ENCODE assay signal across 22 mouse cellular contexts in genomic region chr3:109592970-109593369, GRCm38 (mm10).
DNase-seq lines count a peak whose midpoint lies in the region; ATAC-seq and TF ChIP-seq lines count a peak whose summit lies in the region.
"Had no signal": no experiment of that assay in that cellular context is flagged by ENCODE, and none has a peak within 500 bp of the region (broad histone marks: within the 10 kb centered on the region; RNA-seq: fewer than 3 reads in every experiment).

No protein-coding gene starts in this region.

- no peak for TF ChIP-seq EP300 in heart, adult 2 months (IDR thresholded peaks at IDR 0.05; ENCODE audit: insufficient read depth, low read depth, low read length)

- WGBS in kidney, adult 2 months, result 47% methylated on average over 6 of the region's 6 CpGs
- WGBS in kidney, embryonic 14.5 days, result 86% methylated on average over 6 of the region's 6 CpGs
- WGBS in heart, adult 2 months, result 86% methylated on average over 6 of the region's 6 CpGs

- H3K4me1 ChIP-seq in kidney, adult 2 months (ENCODE audit: control insufficient read depth, insufficient read depth, low read length), result peaks cover 3% of the 10 kb centered on the region; the same call in 1 of the 2 replicates
- H3K4me1 ChIP-seq in kidney, embryonic 14.5 days (ENCODE audit: control insufficient read depth, insufficient read depth, low read length), result no peaks in the 10 kb centered on the region
- no peaks in the 10 kb centered on the region for H3K4me1 ChIP-seq in heart, adult 2 months (ENCODE audit: control insufficient read depth, insufficient read depth, low read length)
- H3K4me1 ChIP-seq: embryonic facial prominence, embryonic 12.5 days; forebrain, embryonic 10.5 days; forebrain, embryonic 15.5 days had no signal

- no peak for ATAC-seq in kidney, embryonic 14.5 days (ENCODE audit: low FRiP score, low TSS enrichment)
- ATAC-seq: activated CD4-positive, CD25-positive, alpha-beta regulatory T cell, adult 4 months; forebrain, embryonic 15.5 days; forebrain, postnatal 0 days; Patski had no signal

- H3K27ac ChIP-seq in kidney, adult 2 months (ENCODE audit: insufficient read depth, low read depth, low read length), result peak overlapping the region; percentile 16; the same call in 1 of the 2 replicates
- H3K27ac ChIP-seq in kidney, embryonic 14.5 days (ENCODE audit: low read depth, low read length), result no peak overlapping the region
- H3K27ac ChIP-seq in heart, adult 2 months, result no peak overlapping the region
- H3K27ac ChIP-seq: embryonic facial prominence, embryonic 10.5 days; embryonic facial prominence, embryonic 12.5 days; forebrain, embryonic 10.5 days; forebrain, embryonic 12.5 days; forebrain, embryonic 15.5 days had no signal

- no peaks in the 10 kb centered on the region for H3K36me3 ChIP-seq in kidney, adult 2 months (ENCODE audit: control insufficient read depth, insufficient read depth, low read length)
- no peaks in the 10 kb centered on the region for H3K36me3 ChIP-seq in kidney, embryonic 14.5 days (ENCODE audit: control insufficient read depth, insufficient read depth, low read length)
- no peaks in the 10 kb centered on the region for H3K36me3 ChIP-seq in heart, adult 2 months (ENCODE audit: control insufficient read depth, insufficient read depth, low read length)
- H3K36me3 ChIP-seq: embryonic facial prominence, embryonic 10.5 days; embryonic facial prominence, embryonic 12.5 days; forebrain, embryonic 10.5 days; forebrain, embryonic 12.5 days; forebrain, embryonic 15.5 days had no signal

- no peak overlapping the region for H3K9ac ChIP-seq in kidney, embryonic 14.5 days (ENCODE audit: low read depth, low read length)
- H3K9ac ChIP-seq in heart, adult 2 months (ENCODE audit: low read depth, low read length), result no peak overlapping the region
- H3K9ac ChIP-seq: embryonic facial prominence, embryonic 12.5 days; forebrain, embryonic 12.5 days; forebrain, embryonic 15.5 days; forebrain, postnatal 0 days had no signal

- no peak for DNase-seq in kidney, adult 2 months
- DNase-seq in brain, adult 2 months (ENCODE audit: low read depth, low spot score), result peak; percentile 29
- DNase-seq in gonadal fat pad, adult 2 months (ENCODE audit: low read depth), result peak; percentile 92
- DNase-seq in cerebellum, postnatal 36 days, result no peak
- no peak for DNase-seq in heart, adult 2 months
- DNase-seq: adrenal gland, adult 8-10 months; adrenal gland, postnatal 14 days; adrenal gland, postnatal 36 days; cerebellum, adult 11 months; cerebellum, adult 18-20 months; cerebellum, adult 8-10 months; cerebellum, adult 9-11 months; cerebellum, postnatal 14 days; forebrain, postnatal 0 days had no signal

- H3K4me2 ChIP-seq in kidney, embryonic 14.5 days (replicated peaks; ENCODE audit: low read depth, low read length), result no peak overlapping the region
- H3K4me2 ChIP-seq: embryonic facial prominence, embryonic 12.5 days; forebrain, embryonic 12.5 days; forebrain, embryonic 15.5 days had no signal

- H3K4me3 ChIP-seq in kidney, adult 2 months (ENCODE audit: insufficient read depth, low read depth, low read length), result no peak overlapping the region
- no peak overlapping the region for H3K4me3 ChIP-seq in kidney, embryonic 14.5 days (ENCODE audit: low read length)
- H3K4me3 ChIP-seq in heart, adult 2 months, result no peak overlapping the region
- H3K4me3 ChIP-seq: embryonic facial prominence, embryonic 10.5 days; embryonic facial prominence, embryonic 12.5 days; forebrain, embryonic 10.5 days; forebrain, embryonic 12.5 days; forebrain, embryonic 15.5 days had no signal

- no peak for TF ChIP-seq CTCF in kidney, adult 2 months (conservative IDR thresholded peaks at IDR 0.05; ENCODE audit: insufficient read depth, insufficient read length, low read depth, low read length)
- no peak for TF ChIP-seq CTCF in heart, adult 2 months (IDR thresholded peaks at IDR 0.05)

- no peaks in the 10 kb centered on the region for H3K9me3 ChIP-seq in kidney, embryonic 14.5 days (ENCODE audit: control insufficient read depth, low read length)
- H3K9me3 ChIP-seq: embryonic facial prominence, embryonic 10.5 days; embryonic facial prominence, embryonic 12.5 days; forebrain, embryonic 10.5 days; forebrain, embryonic 12.5 days; forebrain, embryonic 15.5 days had no signal

- no peak for TF ChIP-seq POLR2A in kidney, adult 2 months (IDR thresholded peaks at IDR 0.05; ENCODE audit: low read depth, low read length)
- TF ChIP-seq POLR2A in heart, adult 2 months (IDR thresholded peaks at IDR 0.05; ENCODE audit: insufficient read depth, low read depth, low read length), result no peak

- H3K27me3 ChIP-seq in kidney, adult 2 months (replicated peaks; ENCODE audit: control insufficient read depth, insufficient read depth, low read length), result no peaks in the 10 kb centered on the region
- H3K27me3 ChIP-seq in kidney, embryonic 14.5 days (ENCODE audit: control insufficient read depth, insufficient read depth, low read length), result no peaks in the 10 kb centered on the region
- H3K27me3 ChIP-seq in heart, adult 2 months (ENCODE audit: control insufficient read depth, insufficient read depth, low read length), result no peaks in the 10 kb centered on the region
- H3K27me3 ChIP-seq: embryonic facial prominence, embryonic 12.5 days; forebrain, embryonic 12.5 days; forebrain, embryonic 15.5 days; Patski had no signal

- no peaks in the 10 kb centered on the region for H3K79me2 ChIP-seq in heart, adult 2 months (replicated peaks; ENCODE audit: control insufficient read depth, insufficient read depth, low read length)

- intact Hi-C loops in heart, adult 2 months (cut with DNase I), result no loop called here

Comparison
In these comparisons a context has a peak if more than half of its experiments do, and no peak if none do; other contexts are left out.
1. DNase-seq: peak in brain, adult 2 months (single experiment) and gonadal fat pad, adult 2 months (single experiment); none in kidney, adult 2 months (single experiment), cerebellum, postnatal 36 days (0 of 2) and heart, adult 2 months (0 of 2).